Mouse (Mus musculus): ENCODE measurements around the gene C2cd2. TPM values are rescaled to one million over a fixed set of nuclear protein-coding genes. Genes with fewer than 3 reads are reported as not detected.
A peak's percentile ranks its signal among the peaks of the same experiment; 100 is the strongest.
"Not testable (repeated sequence)": the region's sequence is repeated elsewhere in the genome, so short reads cannot be mapped to it uniquely, and the experiment has no call there.

C2cd2 gene
- polyA plus RNA-seq, 1 experiment from 2014 or later: 19.8 TPM

GRCm38 (mm10) chr16:97961381-97962150, 832 bp downstream of the C2cd2 start:
- peaks cover 12% of the 10 kb centered on the region; the same call in 1 of the 2 replicates for H3K4me1 ChIP-seq
- WGBS: 11% methylated on average over 27 of the region's 36 CpGs
- H3K9me3 ChIP-seq: no peaks in the 10 kb centered on the region
- ATAC-seq (ENCODE audit: insufficient number of reproducible peaks, insufficient read depth, low FRiP score, low TSS enrichment): peak; percentile 22; the same call in 1 of the 2 replicates
- H3K4me3 ChIP-seq: peak overlapping the region; percentile 90
- peak overlapping the region; percentile 89 for H3K9ac ChIP-seq
- H3K4me2 ChIP-seq (replicated peaks): peak overlapping the region; percentile 89
- peak overlapping the region; percentile 95 for H3K27ac ChIP-seq
- no peaks in the 10 kb centered on the region for H3K36me3 ChIP-seq
- H3K27me3 ChIP-seq: no peaks in the 10 kb centered on the region

- 94% methylated on average over 3 of the region's 3 CpGs for WGBS
These were observed 2.0 kb downstream of the C2cd2 start for GRCm38 (mm10) chr16:97960348-97960747.

GRCm38 (mm10) chr16:97958401-97958973, 3.9 kb downstream of the C2cd2 start:
- H3K27ac ChIP-seq: no peak overlapping the region
- H3K4me1 ChIP-seq: peaks cover 12% of the 10 kb centered on the region; the same call in 1 of the 2 replicates
- H3K9ac ChIP-seq: no peak overlapping the region
- no peak overlapping the region for H3K4me3 ChIP-seq
- H3K36me3 ChIP-seq: peaks cover 9% of the 10 kb centered on the region; the same call in 1 of the 2 replicates
- no peak overlapping the region for H3K4me2 ChIP-seq (replicated peaks)
- H3K27me3 ChIP-seq: no peaks in the 10 kb centered on the region
- ATAC-seq (ENCODE audit: insufficient number of reproducible peaks, insufficient read depth, low FRiP score, low TSS enrichment): no peak
- H3K9me3 ChIP-seq: no peaks in the 10 kb centered on the region

More at GRCm38 (mm10) chr16:97960348-97960747, 2.0 kb downstream of the C2cd2 start:
- Histone ChIP-seq H3K4me3 (no peak overlapping the region), H3K27ac (no peak overlapping the region), H3K4me2 (replicated peaks) (no peak overlapping the region), H3K36me3 (peaks cover 9% of the 10 kb centered on the region; the same call in 1 of the 2 replicates), H3K4me1 (peaks cover 12% of the 10 kb centered on the region; the same call in 1 of the 2 replicates), H3K27me3 (no peaks in the 10 kb centered on the region), H3K9me3 (no peaks in the 10 kb centered on the region), H3K9ac (no peak overlapping the region)
- no peak for ATAC-seq (ENCODE audit: insufficient number of reproducible peaks, insufficient read depth, low FRiP score, low TSS enrichment)

GRCm38 (mm10) chr16:97957626-97958025, 4.8 kb downstream of the C2cd2 start:
- H3K27ac ChIP-seq: no peak overlapping the region
- H3K9ac ChIP-seq: no peak overlapping the region
- H3K27me3 ChIP-seq: no peaks in the 10 kb centered on the region
- H3K4me2 ChIP-seq (replicated peaks): no peak overlapping the region
- H3K9me3 ChIP-seq: no peaks in the 10 kb centered on the region
- ATAC-seq (ENCODE audit: insufficient number of reproducible peaks, insufficient read depth, low FRiP score, low TSS enrichment): no peak
- peaks cover 13% of the 10 kb centered on the region for H3K36me3 ChIP-seq
- peaks cover 12% of the 10 kb centered on the region; the same call in 1 of the 2 replicates for H3K4me1 ChIP-seq
- H3K4me3 ChIP-seq: no peak overlapping the region

DNA sequence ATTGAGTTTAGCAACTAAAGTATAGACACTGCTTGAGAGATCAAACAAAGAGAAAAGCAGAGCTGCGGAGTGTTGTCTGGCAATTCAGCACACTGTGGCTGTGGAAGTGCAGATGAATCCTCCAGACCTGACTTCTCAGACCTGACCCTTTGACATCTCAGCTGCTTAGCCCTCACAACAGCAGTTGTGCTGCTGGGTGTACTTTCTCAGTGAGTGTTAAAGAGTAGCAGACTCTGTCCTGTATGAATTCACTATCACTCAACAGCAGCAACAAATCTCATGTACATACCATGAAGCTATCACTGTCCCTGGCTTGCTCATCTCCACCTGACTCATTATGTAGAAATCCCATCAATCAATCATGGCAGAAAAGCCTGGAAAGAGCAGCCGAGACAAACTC, 6.4 kb downstream of the C2cd2 start:
- H3K27ac ChIP-seq: no peak overlapping the region
- no peak for ATAC-seq (ENCODE audit: insufficient number of reproducible peaks, insufficient read depth, low FRiP score, low TSS enrichment)
- no peak overlapping the region for H3K9ac ChIP-seq
- no peak overlapping the region for H3K4me3 ChIP-seq
- WGBS: 90% methylated on average over 2 of the region's 2 CpGs
- no peaks in the 10 kb centered on the region for H3K9me3 ChIP-seq
- H3K27me3 ChIP-seq: no peaks in the 10 kb centered on the region
- H3K36me3 ChIP-seq: peaks cover 29% of the 10 kb centered on the region
- H3K4me1 ChIP-seq: peaks cover 8% of the 10 kb centered on the region; the same call in 1 of the 2 replicates
- H3K4me2 ChIP-seq (replicated peaks): no peak overlapping the region

GRCm38 (mm10) chr16:97953300-97953699, 9.1 kb downstream of the C2cd2 start:
- Histone ChIP-seq H3K27me3 (no peaks in the 10 kb centered on the region), H3K4me3 (no peak overlapping the region), H3K9me3 (no peaks in the 10 kb centered on the region), H3K4me2 (replicated peaks) (no peak overlapping the region), H3K4me1 (peaks cover 8% of the 10 kb centered on the region; the same call in 1 of the 2 replicates), H3K36me3 (peaks cover 50% of the 10 kb centered on the region), H3K9ac (no peak overlapping the region), H3K27ac (no peak overlapping the region)
- no peak for ATAC-seq (ENCODE audit: insufficient number of reproducible peaks, insufficient read depth, low FRiP score, low TSS enrichment)
- 94% methylated on average over 2 of the region's 2 CpGs for WGBS

DNA sequence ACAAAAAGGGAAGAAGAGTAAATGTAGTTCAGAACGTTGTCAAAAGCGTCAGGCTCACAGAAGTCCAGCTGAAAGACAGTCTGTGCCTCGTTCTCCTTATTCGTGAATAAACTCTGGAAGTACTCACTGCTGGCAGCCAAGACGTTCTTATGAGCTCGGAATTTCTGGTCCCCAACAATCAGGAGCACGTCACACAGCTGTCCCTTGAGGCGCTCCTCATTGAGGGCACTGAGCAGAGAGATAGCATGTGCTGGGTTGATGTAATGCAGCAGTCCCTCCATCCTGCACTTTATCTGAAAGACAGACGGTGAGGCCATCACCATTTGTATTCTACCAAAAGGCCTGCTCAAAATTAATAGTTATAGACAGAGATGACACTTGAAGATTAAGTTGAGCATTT, 9.6 kb downstream of the C2cd2 start:
- H3K9ac ChIP-seq: no peak overlapping the region
- H3K36me3 ChIP-seq: peaks cover 50% of the 10 kb centered on the region
- no peaks in the 10 kb centered on the region for H3K27me3 ChIP-seq
- peaks cover 5% of the 10 kb centered on the region; the same call in 1 of the 2 replicates for H3K4me1 ChIP-seq
- no peak overlapping the region for H3K4me3 ChIP-seq
- no peak overlapping the region for H3K27ac ChIP-seq
- no peak overlapping the region for H3K4me2 ChIP-seq (replicated peaks)
- WGBS: 86% methylated on average over 9 of the region's 9 CpGs
- no peaks in the 10 kb centered on the region for H3K9me3 ChIP-seq
- no peak for ATAC-seq (ENCODE audit: insufficient number of reproducible peaks, insufficient read depth, low FRiP score, low TSS enrichment)

GRCm38 (mm10) chr16:97952371-97952770, 10.0 kb downstream of the C2cd2 start:
- H3K27ac ChIP-seq: no peak overlapping the region
- H3K4me3 ChIP-seq: no peak overlapping the region
- peaks cover 50% of the 10 kb centered on the region for H3K36me3 ChIP-seq
- H3K27me3 ChIP-seq: no peaks in the 10 kb centered on the region
- H3K4me2 ChIP-seq (replicated peaks): no peak overlapping the region
- 89% methylated on average over 4 of the region's 4 CpGs for WGBS
- H3K9me3 ChIP-seq: no peaks in the 10 kb centered on the region
- no peak for ATAC-seq (ENCODE audit: insufficient number of reproducible peaks, insufficient read depth, low FRiP score, low TSS enrichment)
- peaks cover 2% of the 10 kb centered on the region; the same call in 1 of the 2 replicates for H3K4me1 ChIP-seq
- H3K9ac ChIP-seq: no peak overlapping the region

DNA sequence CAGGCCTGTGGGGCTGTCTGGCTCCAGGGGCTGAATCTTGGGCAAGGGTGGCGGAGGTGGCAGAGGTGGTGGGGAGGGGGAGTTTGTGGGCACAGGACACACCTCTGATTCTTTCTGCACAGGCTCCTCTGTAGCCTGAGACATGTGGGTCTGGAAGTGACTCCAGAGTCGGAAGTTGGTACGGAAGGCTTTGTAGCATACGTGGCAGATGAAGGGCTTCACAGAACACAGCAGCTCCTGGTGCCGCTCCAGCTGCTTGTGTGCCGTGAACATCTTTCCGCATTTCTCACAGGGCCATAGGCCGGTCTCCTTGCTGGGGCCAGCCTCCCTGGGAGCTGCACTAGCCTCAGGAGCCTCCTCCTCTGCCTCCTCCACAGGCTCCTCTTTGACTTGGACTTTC, 12.3 kb downstream of the C2cd2 start:
- Histone ChIP-seq H3K27me3 (no peaks in the 10 kb centered on the region), H3K9me3 (no peaks in the 10 kb centered on the region), H3K27ac (no peak overlapping the region), H3K4me1 (no peaks in the 10 kb centered on the region), H3K4me2 (replicated peaks) (no peak overlapping the region), H3K4me3 (no peak overlapping the region), H3K36me3 (peaks cover 40% of the 10 kb centered on the region), H3K9ac (no peak overlapping the region)
- 94% methylated on average over 8 of the region's 8 CpGs for WGBS
- no peak for ATAC-seq (ENCODE audit: insufficient number of reproducible peaks, insufficient read depth, low FRiP score, low TSS enrichment)

DNA sequence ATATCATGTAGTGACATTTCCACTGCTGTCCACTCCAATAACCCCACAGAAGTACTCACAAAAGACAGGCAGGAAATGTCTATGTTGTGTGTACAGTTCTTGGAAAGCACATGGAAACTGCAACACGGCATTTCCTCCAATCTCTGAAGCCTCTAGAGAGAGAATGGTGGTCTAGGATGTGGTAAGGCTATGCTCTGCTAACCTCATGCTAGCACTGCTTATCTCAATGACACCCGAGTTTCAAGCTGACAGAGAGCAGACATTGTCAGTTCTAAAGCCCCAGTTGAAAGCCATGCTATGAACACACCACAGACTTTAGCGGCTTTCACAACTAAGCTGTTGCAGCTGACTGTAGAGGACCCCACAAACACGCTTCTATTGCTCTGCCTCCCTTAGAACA, 13.6 kb downstream of the C2cd2 start:
- no peak overlapping the region for H3K4me3 ChIP-seq
- no peak overlapping the region for H3K9ac ChIP-seq
- H3K27ac ChIP-seq: no peak overlapping the region
- H3K4me2 ChIP-seq (replicated peaks): no peak overlapping the region
- WGBS: 85% methylated on average over 4 of the region's 4 CpGs
- H3K9me3 ChIP-seq: no peaks in the 10 kb centered on the region
- H3K4me1 ChIP-seq: no peaks in the 10 kb centered on the region
- no peak for ATAC-seq (ENCODE audit: insufficient number of reproducible peaks, insufficient read depth, low FRiP score, low TSS enrichment)
- H3K36me3 ChIP-seq: peaks cover 40% of the 10 kb centered on the region
- no peaks in the 10 kb centered on the region for H3K27me3 ChIP-seq

DNA sequence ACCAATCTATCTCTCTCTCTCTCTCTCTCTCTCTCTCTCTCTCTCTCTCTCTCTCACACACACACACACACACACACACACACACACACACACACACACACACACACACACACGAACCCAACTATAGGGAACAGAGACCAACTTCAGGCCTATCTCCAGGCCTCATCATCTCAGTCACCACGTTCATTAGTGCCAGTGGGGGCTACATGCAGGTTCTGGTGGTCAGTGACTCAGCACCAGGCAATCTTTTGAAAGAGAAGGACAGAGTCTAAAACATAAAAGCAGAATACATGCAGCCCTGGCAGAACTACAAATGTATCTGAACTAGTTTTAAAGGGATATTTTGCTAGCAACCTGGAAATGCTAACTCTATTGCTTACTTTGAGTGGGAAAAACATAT, 15.4 kb downstream of the C2cd2 start:
- 89% methylated on average over 2 of the region's 2 CpGs for WGBS
- not testable (repeated sequence) for H3K4me3 ChIP-seq; H3K9ac ChIP-seq; H3K27me3 ChIP-seq; H3K4me1 ChIP-seq; H3K9me3 ChIP-seq; ATAC-seq (ENCODE audit: insufficient number of reproducible peaks, insufficient read depth, low FRiP score, low TSS enrichment); H3K4me2 ChIP-seq (replicated peaks); H3K27ac ChIP-seq
- peaks cover 33% of the 10 kb centered on the region for H3K36me3 ChIP-seq

GRCm38 (mm10) chr16:97941844-97942243, 20.6 kb downstream of the C2cd2 start:
- no peaks in the 10 kb centered on the region for H3K4me1 ChIP-seq
- H3K36me3 ChIP-seq: 0 out of 2 replicates have a peak, but pooled peaks cover 2% of the 10 kb centered on the region
- H3K9ac ChIP-seq: no peak overlapping the region
- no peaks in the 10 kb centered on the region for H3K27me3 ChIP-seq
- no peak overlapping the region for H3K27ac ChIP-seq
- no peaks in the 10 kb centered on the region for H3K9me3 ChIP-seq
- no peak overlapping the region for H3K4me3 ChIP-seq
- H3K4me2 ChIP-seq (replicated peaks): no peak overlapping the region
- no peak for ATAC-seq (ENCODE audit: insufficient number of reproducible peaks, insufficient read depth, low FRiP score, low TSS enrichment)
